12 mouse cellular contexts compared by ENCODE assay signal in genomic region chr1:89190621-89191020, GRCm38 (mm10).
DNase-seq lines count a peak whose midpoint lies in the region; ATAC-seq and TF ChIP-seq lines count a peak whose summit lies in the region.
"Had no signal": no experiment of that assay in that cellular context is flagged by ENCODE, and none has a peak within 500 bp of the region (broad histone marks: within the 10 kb centered on the region; RNA-seq: fewer than 3 reads in every experiment).

No protein-coding gene starts in this region.

- H3K4me3 ChIP-seq in kidney, postnatal 0 days (replicated peaks; ENCODE audit: low read depth, low read length), result no peak overlapping the region
- no peak overlapping the region for H3K4me3 ChIP-seq in brown adipose tissue, adult 24 weeks (ENCODE audit: insufficient read depth, low read depth, low read length)
- H3K4me3 ChIP-seq in hindbrain, embryonic 15.5 days, result no peak overlapping the region
- H3K4me3 ChIP-seq: stomach, embryonic 15.5 days had no signal

- ATAC-seq in kidney, postnatal 0 days (replicated peaks; ENCODE audit: low FRiP score, low read depth), result no peak
- ATAC-seq in hindbrain, embryonic 15.5 days (ENCODE audit: low FRiP score, low read depth), result no peak

- no peak for TF ChIP-seq CTCF in kidney, postnatal 0 days (IDR thresholded peaks at IDR 0.05; ENCODE audit: low read depth)

- H3K4me2 ChIP-seq in kidney, postnatal 0 days (ENCODE audit: low read length), result no peak overlapping the region
- no peak overlapping the region for H3K4me2 ChIP-seq in hindbrain, embryonic 15.5 days

- WGBS in kidney, postnatal 0 days, result 12% methylated on average over 7 of the region's 7 CpGs
- 51% methylated on average over 7 of the region's 7 CpGs for WGBS in hindbrain, embryonic 15.5 days

- H3K36me3 ChIP-seq in kidney, postnatal 0 days (ENCODE audit: insufficient read depth, low read length), result no peaks in the 10 kb centered on the region
- H3K36me3 ChIP-seq in hindbrain, embryonic 15.5 days, result no peaks in the 10 kb centered on the region
- H3K36me3 ChIP-seq: stomach, embryonic 15.5 days had no signal

- H3K9me3 ChIP-seq in kidney, postnatal 0 days (replicated peaks; ENCODE audit: low read length), result no peaks in the 10 kb centered on the region
- no peaks in the 10 kb centered on the region for H3K9me3 ChIP-seq in hindbrain, embryonic 15.5 days
- H3K9me3 ChIP-seq: stomach, embryonic 15.5 days had no signal

- DNase-seq in embryo, embryonic 10.5 days (ENCODE audit: low spot score), result peak; percentile 62
- DNase-seq in embryo, embryonic 9.5 days (ENCODE audit: extremely low spot score), result no peak
- peak; percentile 78 for DNase-seq in kidney, postnatal 0 days (ENCODE audit: low spot score)
- DNase-seq in kidney, adult 8-10 months, result no peak
- no peak for DNase-seq in spleen, postnatal 14 days (ENCODE audit: low spot score in 2 of 2)
- no peak for DNase-seq in frontal cortex, adult 2 months (ENCODE audit: extremely low spot score in 1 of 2, low spot score in 1 of 2)
- DNase-seq: gastrocnemius, postnatal 10 days; liver; right cerebral cortex, adult 18-20 months had no signal

- no peak overlapping the region for H3K9ac ChIP-seq in kidney, postnatal 0 days (ENCODE audit: low read depth, low read length)
- H3K9ac ChIP-seq in hindbrain, embryonic 15.5 days, result no peak overlapping the region
- H3K9ac ChIP-seq: stomach, embryonic 15.5 days had no signal

- H3K4me1 ChIP-seq in kidney, postnatal 0 days (replicated peaks; ENCODE audit: insufficient read depth, low read length), result peaks cover 5% of the 10 kb centered on the region
- peaks cover 6% of the 10 kb centered on the region; the same call in 1 of the 2 replicates for H3K4me1 ChIP-seq in brown adipose tissue, adult 24 weeks (ENCODE audit: control insufficient read depth, insufficient read depth, insufficient read length, low read length)
- H3K4me1 ChIP-seq in hindbrain, embryonic 15.5 days (replicated peaks), result peaks cover 9% of the 10 kb centered on the region

- H3K27me3 ChIP-seq in kidney, postnatal 0 days (ENCODE audit: insufficient read depth, low read length), result no peaks in the 10 kb centered on the region
- H3K27me3 ChIP-seq in hindbrain, embryonic 15.5 days, result no peaks in the 10 kb centered on the region
- H3K27me3 ChIP-seq: stomach, embryonic 15.5 days had no signal

- peak overlapping the region; percentile 39; the same call in 1 of the 2 replicates for H3K27ac ChIP-seq in kidney, postnatal 0 days
- H3K27ac ChIP-seq in brown adipose tissue, adult 24 weeks (replicated peaks; ENCODE audit: low read depth, low read length), result peak overlapping the region; percentile 97
- peak overlapping the region; percentile 71 for H3K27ac ChIP-seq in hindbrain, embryonic 15.5 days (replicated peaks)

Comparison
In these comparisons a context has a peak if more than half of its experiments do, and no peak if none do; other contexts are left out.
1. DNase-seq: peak in embryo, embryonic 10.5 days (single experiment) and kidney, postnatal 0 days (single experiment); none in embryo, embryonic 9.5 days (single experiment), kidney, adult 8-10 months (0 of 2), spleen, postnatal 14 days (0 of 2) and frontal cortex, adult 2 months (0 of 2).
2. H3K27ac ChIP-seq: peak in every context shown above with its lines; median percentile 97 in brown adipose tissue, adult 24 weeks; 71 in hindbrain, embryonic 15.5 days; 39 in kidney, postnatal 0 days.